Mouse (Mus musculus) adrenal gland, postnatal 4 days (tissue): ENCODE results near the gene Dock4. TPM values are rescaled to one million over a fixed set of nuclear protein-coding genes. Genes with fewer than 3 reads are reported as not detected.

ENCODE experiments used
- DNase-seq, 2 experiments: peaks; one replicate each; pipeline ENCODE4 v3.0.0; 2021 to 2022; ENCODE audit warnings: low spot score in 2 of 2, mixed read lengths in 2 of 2
- total RNA-seq, 2 experiments: library from RNA; stranded (reverse); gene quantifications; 2 replicates each; pipeline ENCODE4 v1.2.3; 2021

Dock4 gene
- total RNA-seq, 2 experiments from 2014 or later = 26.5 to 29.6 TPM

GRCm38 (mm10) chr12:40507823-40508390 lies 62.2 kb downstream of the Dock4 start:
- DNase-seq = no peak

- DNase-seq = no peak
These were observed 62.7 kb downstream of the Dock4 start for GRCm38 (mm10) chr12:40508416-40508815.

- DNase-seq = no peak
These were observed 66.1 kb downstream of the Dock4 start for GRCm38 (mm10) chr12:40511643-40512369.

- no peak for DNase-seq
These were observed 66.6 kb downstream of the Dock4 start for GRCm38 (mm10) chr12:40512370-40512693.

GRCm38 (mm10) chr12:40512994-40513393 lies 67.2 kb downstream of the Dock4 start:
- DNase-seq = no peak

- no peak for DNase-seq
These were observed 68.3 kb downstream of the Dock4 start for GRCm38 (mm10) chr12:40514021-40514420.

GRCm38 (mm10) chr12:40522468-40522867 lies 76.7 kb downstream of the Dock4 start:
- no peak for DNase-seq

- DNase-seq = no peak
These were observed 77.3 kb downstream of the Dock4 start for GRCm38 (mm10) chr12:40523020-40523419.

GRCm38 (mm10) chr12:40525045-40525444 lies 79.3 kb downstream of the Dock4 start:
- DNase-seq = no peak

- DNase-seq = no peak
These were observed 90.2 kb downstream of the Dock4 start for GRCm38 (mm10) chr12:40535655-40536618.

- no peak for DNase-seq
These were observed 92.1 kb downstream of the Dock4 start for GRCm38 (mm10) chr12:40537826-40538225.

- no peak for DNase-seq
These were observed 92.6 kb downstream of the Dock4 start for GRCm38 (mm10) chr12:40538318-40538717.

GRCm38 (mm10) chr12:40538780-40539179 lies 93.0 kb downstream of the Dock4 start:
- no peak for DNase-seq

- no peak for DNase-seq
These were observed 98.5 kb downstream of the Dock4 start for GRCm38 (mm10) chr12:40544273-40544672.

- no peak for DNase-seq
These were observed 101.1 kb downstream of the Dock4 start for GRCm38 (mm10) chr12:40546827-40547226.

- DNase-seq = no peak
These were observed 105.6 kb downstream of the Dock4 start for GRCm38 (mm10) chr12:40551317-40551716.

- no peak for DNase-seq
These were observed 106.4 kb downstream of the Dock4 start for GRCm38 (mm10) chr12:40552201-40552600.

GRCm38 (mm10) chr12:40553929-40554328 lies 108.2 kb downstream of the Dock4 start:
- DNase-seq = no peak

GRCm38 (mm10) chr12:40554941-40555511 lies 109.3 kb downstream of the Dock4 start:
- no peak for DNase-seq

- DNase-seq = no peak
These were observed 112.8 kb downstream of the Dock4 start for GRCm38 (mm10) chr12:40558600-40558999.

- DNase-seq = no peak
These were observed 113.4 kb downstream of the Dock4 start for GRCm38 (mm10) chr12:40559103-40559502.

- no peak for DNase-seq
These were observed 118.0 kb downstream of the Dock4 start for GRCm38 (mm10) chr12:40563703-40564102.
